ENCODE assay signal across 18 mouse cellular contexts in genomic region chr6:7912015-7912414, GRCm38 (mm10).
"Had no signal": no experiment of that assay in that cellular context is flagged by ENCODE, and none has a peak within 500 bp of the region (broad histone marks: within the 10 kb centered on the region; RNA-seq: fewer than 3 reads in every experiment).

No protein-coding gene starts in this region.

- ATAC-seq: liver, postnatal 0 days; lung, postnatal 0 days; midbrain, embryonic 13.5 days; midbrain, embryonic 15.5 days had no signal

- H3K27ac ChIP-seq: lung, embryonic 15.5 days; macrophage; midbrain, embryonic 13.5 days; midbrain, embryonic 15.5 days; neural tube, embryonic 12.5 days; stomach, embryonic 15.5 days; stomach, postnatal 0 days had no signal

- H3K36me3 ChIP-seq: lung, embryonic 15.5 days; midbrain, embryonic 13.5 days; midbrain, embryonic 15.5 days; neural tube, embryonic 12.5 days; stomach, embryonic 15.5 days had no signal

- H3K4me2 ChIP-seq: lung, embryonic 15.5 days; midbrain, embryonic 11.5 days; midbrain, embryonic 13.5 days; midbrain, embryonic 15.5 days; neural tube, embryonic 12.5 days; stomach, embryonic 15.5 days had no signal

- H3K4me1 ChIP-seq: lung, embryonic 15.5 days; midbrain, embryonic 13.5 days; midbrain, embryonic 15.5 days; neural tube, embryonic 12.5 days; stomach, embryonic 15.5 days had no signal

- H3K27me3 ChIP-seq: lung, embryonic 15.5 days; megakaryocyte, embryonic 14.5 days; midbrain, embryonic 13.5 days; midbrain, embryonic 15.5 days; neural tube, embryonic 12.5 days; stomach, embryonic 15.5 days had no signal

- H3K9ac ChIP-seq: liver, postnatal 0 days; lung, embryonic 15.5 days; midbrain, embryonic 13.5 days; midbrain, embryonic 15.5 days; neural tube, embryonic 12.5 days; stomach, embryonic 15.5 days had no signal

- H3K9me3 ChIP-seq: lung, embryonic 15.5 days; megakaryocyte, embryonic 14.5 days; midbrain, embryonic 13.5 days; midbrain, embryonic 15.5 days; neural tube, embryonic 12.5 days; stomach, embryonic 15.5 days had no signal

- H3K4me3 ChIP-seq: lung, embryonic 15.5 days; megakaryocyte, embryonic 14.5 days; midbrain, embryonic 13.5 days; midbrain, embryonic 15.5 days; neural tube, embryonic 12.5 days; stomach, embryonic 15.5 days had no signal

- DNase-seq: liver, postnatal 0 days; lung, adult 2 months; lung, postnatal 14 days; lung, postnatal 36 days; right cerebral cortex, postnatal 14 days; thymus, adult 18-20 months; thymus, postnatal 14 days; thymus, postnatal 36 days had no signal
